Mouse (Mus musculus): ENCODE measurements around the gene Car1.
A peak's percentile ranks its signal among the peaks of the same experiment; 100 is the strongest.

Car1 gene

GRCm38 (mm10) chr3:14808211-14808610 lies at the start of gene Car1:
TSS of gene Car1 (minus strand) at chr3:14808368.
- TF ChIP-seq GATA4 (IDR thresholded peaks at IDR 0.05; ENCODE audit: insufficient replicate concordance, low read length) = no peak

GRCm38 (mm10) chr3:14857874-14858273 lies 49.7 kb upstream of the Car1 start:
- TF ChIP-seq GATA4 (IDR thresholded peaks at IDR 0.05; ENCODE audit: insufficient replicate concordance, low read length) = no peak

- no peak for TF ChIP-seq GATA4 (IDR thresholded peaks at IDR 0.05; ENCODE audit: insufficient replicate concordance, low read length)
Observed at GRCm38 (mm10) chr3:14854446-14854845, 46.3 kb upstream of the Car1 start.

GRCm38 (mm10) chr3:14853966-14854365 lies 45.8 kb upstream of the Car1 start:
- no peak for TF ChIP-seq GATA4 (IDR thresholded peaks at IDR 0.05; ENCODE audit: insufficient replicate concordance, low read length)

GRCm38 (mm10) chr3:14848587-14849254 lies 40.6 kb upstream of the Car1 start:
- no peak for TF ChIP-seq GATA4 (IDR thresholded peaks at IDR 0.05; ENCODE audit: insufficient replicate concordance, low read length)

GRCm38 (mm10) chr3:14839466-14840118 lies 31.4 kb upstream of the Car1 start:
- no peak for TF ChIP-seq GATA4 (IDR thresholded peaks at IDR 0.05; ENCODE audit: insufficient replicate concordance, low read length)

- no peak for TF ChIP-seq GATA4 (IDR thresholded peaks at IDR 0.05; ENCODE audit: insufficient replicate concordance, low read length)
Observed at GRCm38 (mm10) chr3:14838936-14839335, 30.8 kb upstream of the Car1 start.

- TF ChIP-seq GATA4 (IDR thresholded peaks at IDR 0.05; ENCODE audit: insufficient replicate concordance, low read length) = peak; percentile 82; the same call in 1 of the 2 replicates
Observed at GRCm38 (mm10) chr3:14832766-14833165, 24.6 kb upstream of the Car1 start.

- TF ChIP-seq GATA4 (IDR thresholded peaks at IDR 0.05; ENCODE audit: insufficient replicate concordance, low read length) = no peak
Observed at GRCm38 (mm10) chr3:14831219-14831835, 23.2 kb upstream of the Car1 start.

- no peak for TF ChIP-seq GATA4 (IDR thresholded peaks at IDR 0.05; ENCODE audit: insufficient replicate concordance, low read length)
Observed at GRCm38 (mm10) chr3:14828896-14829295, 20.7 kb upstream of the Car1 start.

- no peak for TF ChIP-seq GATA4 (IDR thresholded peaks at IDR 0.05; ENCODE audit: insufficient replicate concordance, low read length)
Observed at GRCm38 (mm10) chr3:14819844-14820504, 11.8 kb upstream of the Car1 start.

GRCm38 (mm10) chr3:14806702-14807101 lies 1.5 kb downstream of the Car1 start:
- TF ChIP-seq GATA4 (IDR thresholded peaks at IDR 0.05; ENCODE audit: insufficient replicate concordance, low read length) = no peak

- TF ChIP-seq GATA4 (IDR thresholded peaks at IDR 0.05; ENCODE audit: insufficient replicate concordance, low read length) = no peak
Observed at GRCm38 (mm10) chr3:14805962-14806361, 2.2 kb downstream of the Car1 start.

GRCm38 (mm10) chr3:14804906-14805305 lies 3.3 kb downstream of the Car1 start:
- no peak for TF ChIP-seq GATA4 (IDR thresholded peaks at IDR 0.05; ENCODE audit: insufficient replicate concordance, low read length)

- no peak for TF ChIP-seq GATA4 (IDR thresholded peaks at IDR 0.05; ENCODE audit: insufficient replicate concordance, low read length)
Observed at GRCm38 (mm10) chr3:14797069-14797468, 11.1 kb downstream of the Car1 start.
